Mouse (Mus musculus) heart, postnatal 0 days (tissue): ENCODE data around the gene Lin52.

Experiments
- CTCF ChIP-seq: IDR thresholded peaks from 2 replicates; pipeline ENCODE4 v1.5.1; 2016; ENCODE audit warnings: antibody characterized with exemption, control low read depth, low read depth
- EP300 ChIP-seq: IDR thresholded peaks from 2 replicates; pipeline ENCODE4 v1.6.1; 2016; ENCODE audit warnings: antibody characterized with exemption, low read depth

- TF ChIP-seq EP300 (no peak), CTCF (no peak)
These were observed 66.8 kb downstream of the Lin52 start for GRCm38 (mm10) chr12:84518018-84518417.
